Mouse (Mus musculus) adrenal gland (tissue): ENCODE data around the gene Slc35f1.

ENCODE experiments used
- intact Hi-C: fragments of 180-260 bp; cut with DNase I; formaldehyde crosslinking; loops from one replicate; pipeline ENCODE4 v1.15.1; 2025
- long read RNA-seq, 2 experiments: library from polyadenylated mRNA; unstranded; transcript quantifications; one replicate each; pipeline ENCODE4 v2.0.0; 2020; ENCODE audit warnings: borderline replicate concordance in 1 of 2; ENCODE audit not compliant: insufficient replicate concordance in 1 of 2

Gene Slc35f1
- long read RNA-seq, experiment 1, partial matches to known transcripts: 0 of 1 reads
- long read RNA-seq, experiment 1, other reads (novel, unspliced or antisense): 1 of 1 reads
- long read RNA-seq, experiment 2, partial matches to known transcripts: 0 of 1 reads
- long read RNA-seq, experiment 2, other reads (novel, unspliced or antisense): 1 of 1 reads

DNA sequence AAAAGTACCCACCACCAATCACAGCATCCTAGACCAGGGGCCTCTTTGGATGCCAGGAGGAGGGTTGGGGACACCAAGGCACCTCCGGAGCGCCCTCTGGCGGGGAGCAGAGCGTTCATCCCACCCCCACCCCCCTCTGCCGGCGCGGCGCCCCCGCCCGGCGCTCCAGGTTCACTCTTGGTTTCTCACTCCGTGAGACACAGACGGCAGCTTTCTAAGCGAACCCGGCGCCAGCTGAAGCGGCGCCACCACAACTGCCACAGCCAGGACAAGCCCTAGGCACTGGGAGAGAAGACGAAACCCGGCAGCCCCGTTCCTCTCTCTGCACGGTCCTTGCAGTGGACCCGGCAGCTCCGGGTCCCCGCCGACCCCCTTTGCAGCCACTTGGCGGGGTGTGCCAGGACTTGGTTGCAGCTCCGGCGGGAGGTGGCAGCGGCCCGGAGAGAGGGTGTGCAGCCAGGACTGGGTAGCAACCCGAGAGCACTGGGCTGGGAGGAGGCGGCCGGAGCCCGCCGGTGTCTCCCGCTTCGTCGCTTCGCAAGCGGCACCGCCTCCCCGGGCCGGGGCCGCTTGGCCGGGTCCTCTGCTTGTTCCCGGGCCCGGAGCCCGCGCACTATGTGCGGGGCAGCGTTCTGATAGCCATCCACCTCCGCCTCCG, at the start of gene Slc35f1:
Slc35f1 (plus strand) TSS at position 200 of the 658 bp plus-strand sequence.
- intact Hi-C loops: no loop called here

DNA sequence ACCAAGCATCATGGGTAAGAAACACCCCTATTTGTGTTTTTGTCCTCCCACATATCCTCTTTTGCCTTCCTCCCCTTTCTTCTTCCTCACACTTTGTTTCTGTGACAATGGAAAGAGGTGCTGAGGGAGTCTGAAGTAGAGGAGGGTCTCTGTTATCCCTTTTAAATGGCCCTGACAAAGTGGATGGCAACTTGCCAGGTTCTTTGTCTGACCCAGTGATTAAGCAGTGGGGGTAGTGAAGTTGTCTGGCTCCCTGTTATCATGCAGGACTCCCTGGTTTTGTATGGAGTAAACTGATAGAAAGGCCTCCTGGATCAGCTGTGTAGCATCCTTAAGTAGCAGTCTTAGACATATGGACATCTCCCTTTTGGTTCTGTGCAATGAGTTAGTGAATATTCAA, 19.1 kb upstream of the Slc35f1 start:
- intact Hi-C loops: no loop called here

DNA sequence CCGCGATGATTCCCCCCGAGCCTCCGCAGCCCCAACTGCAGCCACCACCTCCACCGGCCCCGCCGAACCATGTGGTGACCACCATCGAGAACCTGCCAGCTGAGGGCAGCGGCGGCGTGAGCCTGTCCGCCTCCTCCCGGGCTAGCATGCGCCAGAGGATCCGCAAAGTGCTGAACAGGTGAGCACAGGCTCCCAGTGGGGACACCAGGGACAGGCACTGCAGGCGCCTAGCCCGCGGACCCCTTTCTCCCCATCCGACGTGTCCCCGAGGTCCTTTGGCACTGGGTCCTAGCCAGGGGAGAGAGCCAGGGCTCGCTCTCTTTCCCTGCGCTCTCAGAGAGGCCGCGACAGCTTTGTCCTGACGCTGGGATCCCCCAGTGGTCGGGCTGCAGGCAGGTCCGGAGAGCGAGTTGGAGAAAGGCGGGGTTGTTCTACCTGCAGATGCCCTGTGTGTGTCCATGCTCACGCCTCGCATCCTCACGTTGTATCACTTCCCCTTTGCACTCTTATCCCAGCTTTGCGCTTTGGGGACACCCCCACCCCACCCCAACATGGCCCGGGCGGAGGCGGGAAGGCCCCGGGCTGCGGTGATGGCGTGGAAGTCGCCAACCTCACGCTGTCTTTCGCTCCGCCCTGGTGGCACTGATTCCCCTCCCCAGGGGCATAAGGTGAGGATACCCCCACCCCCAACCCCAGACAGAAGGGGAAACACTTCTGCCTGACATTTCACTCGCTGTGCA, 829 bp downstream of the Slc35f1 start:
- intact Hi-C loops: no loop called here

- intact Hi-C loops: no loop called here
These were observed 13.4 kb downstream of the Slc35f1 start for GRCm38 (mm10) chr10:52703688-52704087.

DNA sequence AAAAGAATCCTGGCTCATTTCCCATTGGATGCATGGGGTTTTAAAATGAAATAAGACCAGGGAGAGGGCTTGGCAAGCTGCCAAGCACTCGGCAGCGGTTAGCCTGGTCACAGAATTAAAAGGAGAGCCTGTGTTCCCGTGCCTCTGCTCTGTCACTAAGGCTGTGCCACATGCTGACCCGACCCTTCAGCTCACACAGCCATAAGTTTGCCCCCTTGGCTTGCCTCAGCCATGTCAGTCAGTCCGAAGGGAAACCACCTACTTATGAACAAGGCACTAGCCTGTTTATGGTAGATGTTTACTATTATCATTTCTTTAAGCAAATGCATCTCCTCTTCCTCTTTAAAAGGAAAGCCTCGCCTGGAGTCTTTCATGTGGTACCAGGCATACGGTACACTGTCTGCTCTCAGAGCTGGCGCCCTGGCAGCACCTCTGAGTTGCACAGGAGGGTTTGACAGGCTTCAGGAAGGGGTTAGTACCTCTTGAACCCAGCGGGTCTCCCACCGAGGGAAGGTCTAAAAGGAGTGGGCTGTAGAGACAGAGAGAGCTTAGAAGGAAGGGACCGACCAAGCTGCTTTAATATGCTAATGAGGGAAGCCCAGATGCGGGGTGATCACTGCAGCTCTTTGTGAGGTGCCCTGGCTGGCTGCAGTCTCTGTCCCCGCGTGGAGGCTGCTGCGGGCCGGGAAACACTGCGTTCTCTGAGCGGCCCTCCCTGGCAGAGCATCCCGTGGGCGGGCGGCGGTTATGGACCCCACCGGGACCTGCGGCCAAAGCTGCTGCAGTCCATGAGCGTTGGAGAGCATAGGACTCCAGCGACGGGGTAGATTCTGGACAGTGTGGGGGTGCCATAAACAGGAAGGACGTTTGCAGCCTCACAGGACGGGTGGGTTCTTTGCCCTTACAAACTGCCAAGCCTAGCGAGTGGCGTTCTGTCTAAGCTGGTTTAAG, 14.0 kb downstream of the Slc35f1 start:
- intact Hi-C loops: no loop called here

- intact Hi-C loops: no loop called here
These were observed 19.1 kb downstream of the Slc35f1 start for GRCm38 (mm10) chr10:52709482-52709881.

- intact Hi-C loops: no loop called here
These were observed 21.8 kb downstream of the Slc35f1 start for GRCm38 (mm10) chr10:52712166-52712565.

GRCm38 (mm10) chr10:52714557-52714956, 24.2 kb downstream of the Slc35f1 start:
- intact Hi-C loops: no loop called here

- intact Hi-C loops: no loop called here
These were observed 24.8 kb downstream of the Slc35f1 start for GRCm38 (mm10) chr10:52715146-52715545.

- intact Hi-C loops: no loop called here
These were observed 28.0 kb downstream of the Slc35f1 start for GRCm38 (mm10) chr10:52718199-52718917.

DNA sequence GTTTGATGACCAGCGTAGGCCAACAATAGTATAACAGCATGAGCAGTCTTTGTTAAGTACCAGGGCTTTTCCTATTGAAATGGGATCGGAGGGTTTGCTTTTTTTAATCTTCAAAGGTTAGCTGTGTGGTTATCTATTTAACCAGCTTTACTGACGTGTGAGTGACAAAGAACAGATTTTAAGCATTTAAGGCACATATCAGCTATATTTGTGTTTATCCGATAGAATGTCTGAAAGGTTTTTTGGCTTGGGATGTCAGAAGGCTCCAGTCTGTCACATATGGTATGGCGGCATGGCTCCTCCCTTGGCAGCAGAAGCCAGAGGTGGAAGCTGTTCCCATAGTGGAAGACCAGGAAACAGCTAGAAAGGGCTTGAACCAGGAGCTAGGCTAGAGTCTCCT, 36.3 kb downstream of the Slc35f1 start:
- intact Hi-C loops: no loop called here

DNA sequence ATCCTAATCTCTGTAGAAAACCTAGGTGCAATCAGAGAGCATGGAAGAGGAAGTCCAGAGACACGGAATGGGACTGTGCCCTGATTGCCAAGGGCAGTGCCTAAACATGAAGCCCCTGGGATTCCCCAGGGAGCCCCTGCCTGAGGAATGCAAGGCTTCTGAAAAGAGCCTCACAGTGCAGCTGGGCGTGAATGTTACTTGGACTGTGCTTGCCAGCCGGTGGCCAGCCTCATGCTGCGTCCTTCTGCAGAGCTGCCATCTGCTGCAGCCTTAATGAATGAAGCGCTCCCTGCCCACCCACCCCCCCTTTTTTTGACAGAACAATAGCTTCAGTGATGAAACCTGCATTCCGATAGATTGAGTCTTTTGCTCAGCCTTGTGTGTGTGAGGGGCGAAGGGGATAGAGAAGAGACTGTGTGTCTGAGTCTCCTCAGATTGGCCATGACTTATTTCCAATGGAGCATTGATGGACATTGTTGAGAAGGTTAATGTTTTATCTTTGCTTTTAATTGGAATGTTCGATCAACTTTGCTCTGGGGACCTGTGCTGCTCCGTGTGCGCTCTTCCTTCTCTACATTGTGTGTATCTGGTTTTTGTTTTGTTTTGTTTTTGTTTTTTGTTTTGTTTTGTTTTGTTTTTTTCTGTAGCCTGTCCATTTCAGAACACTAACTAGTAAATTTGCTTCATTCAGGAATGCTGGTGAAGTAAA, 52.5 kb downstream of the Slc35f1 start:
- intact Hi-C loops: no loop called here

- intact Hi-C loops: no loop called here
These were observed 53.5 kb downstream of the Slc35f1 start for GRCm38 (mm10) chr10:52743831-52744230.

DNA sequence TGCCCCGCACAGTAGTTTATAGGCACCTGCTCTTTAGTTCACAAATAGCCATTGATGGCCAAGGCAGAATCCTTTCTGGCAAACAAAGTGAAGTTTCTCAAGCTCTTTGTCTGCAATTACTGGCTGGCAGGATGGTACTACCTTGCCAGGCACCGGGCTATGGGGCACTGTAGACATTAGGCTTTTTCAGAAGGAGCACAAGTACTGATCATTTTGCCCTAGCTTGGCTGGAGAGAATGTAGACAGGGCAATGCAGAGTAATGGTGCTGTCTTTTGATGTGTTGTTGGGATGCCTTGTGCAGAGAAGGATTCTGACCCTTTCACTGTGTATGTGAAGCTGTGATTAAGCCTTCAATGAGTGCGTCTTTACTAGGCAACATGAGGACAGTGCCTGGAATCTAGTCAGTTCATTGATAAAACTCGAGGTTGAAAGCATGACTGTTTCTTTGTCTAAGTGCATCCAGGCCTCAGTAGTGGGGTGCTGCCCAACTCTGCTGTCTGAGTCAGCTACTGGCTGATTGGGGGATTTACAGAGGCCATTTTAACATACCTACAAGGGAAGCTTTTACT, 57.8 kb downstream of the Slc35f1 start:
- intact Hi-C loops: no loop called here

GRCm38 (mm10) chr10:52755949-52756679, 65.8 kb downstream of the Slc35f1 start:
- intact Hi-C loops: loop anchor here (10.0 kb wide), 2 partner anchors 549 to 579 kb away; partner anchors contain the start of gene Pln

- intact Hi-C loops: loop anchor here (10.0 kb wide), 2 partner anchors 547 to 577 kb away; partner anchors contain the start of gene Pln
These were observed 67.3 kb downstream of the Slc35f1 start for GRCm38 (mm10) chr10:52757496-52758260.

DNA sequence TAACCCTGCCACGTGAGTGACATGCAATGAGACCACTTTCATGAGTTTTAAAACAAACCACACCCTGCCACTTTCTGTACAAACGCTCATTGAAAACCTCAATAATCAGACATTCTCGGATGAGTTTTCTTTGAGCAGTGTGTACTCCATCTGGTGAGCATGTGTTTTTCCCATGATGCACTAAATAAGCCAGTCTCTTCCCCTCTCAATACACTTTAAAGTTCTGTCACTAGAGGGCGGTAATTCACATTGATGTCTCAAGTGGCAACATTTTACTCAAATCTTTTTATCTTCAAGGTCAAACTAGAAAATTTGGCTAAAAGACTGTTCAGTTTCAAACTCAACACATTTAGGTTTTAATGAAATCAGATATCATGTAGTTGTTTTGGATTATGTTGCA, 68.3 kb downstream of the Slc35f1 start:
- intact Hi-C loops: loop anchor here (10.0 kb wide), 2 partner anchors 546 to 576 kb away; partner anchors contain the start of gene Pln

DNA sequence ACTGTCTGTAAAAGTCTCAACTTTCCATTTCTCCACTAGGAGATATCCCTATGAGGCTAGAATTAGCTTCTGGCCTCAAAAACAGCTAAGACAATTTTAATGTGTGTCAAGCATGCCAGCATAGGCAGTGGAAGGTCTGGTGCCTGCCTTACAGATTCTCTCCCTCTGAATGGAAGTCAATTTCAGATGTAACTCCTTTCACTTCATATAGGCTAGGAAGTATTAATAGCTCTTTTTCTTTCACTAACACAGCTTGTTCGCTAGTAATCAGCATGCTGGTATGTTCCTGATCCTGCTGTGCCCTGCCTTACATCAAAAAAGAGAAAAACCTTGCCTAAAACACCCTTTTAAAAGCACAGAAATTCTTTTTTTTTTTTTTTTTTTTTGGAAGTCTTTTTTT, 70.2 kb downstream of the Slc35f1 start:
- intact Hi-C loops: no loop called here
